Mouse (Mus musculus) ES-CJ7 (cell line): ENCODE data around the gene Arih2.
"Not testable (repeated sequence)": the region's sequence is repeated elsewhere in the genome, so short reads cannot be mapped to it uniquely, and the experiment has no call there.

ENCODE experiments used
- DNase-seq: peaks from one replicate; pipeline ENCODE4 v3.0.0; 2011; ENCODE audit warnings: low read depth, low spot score

Gene Arih2

DNA sequence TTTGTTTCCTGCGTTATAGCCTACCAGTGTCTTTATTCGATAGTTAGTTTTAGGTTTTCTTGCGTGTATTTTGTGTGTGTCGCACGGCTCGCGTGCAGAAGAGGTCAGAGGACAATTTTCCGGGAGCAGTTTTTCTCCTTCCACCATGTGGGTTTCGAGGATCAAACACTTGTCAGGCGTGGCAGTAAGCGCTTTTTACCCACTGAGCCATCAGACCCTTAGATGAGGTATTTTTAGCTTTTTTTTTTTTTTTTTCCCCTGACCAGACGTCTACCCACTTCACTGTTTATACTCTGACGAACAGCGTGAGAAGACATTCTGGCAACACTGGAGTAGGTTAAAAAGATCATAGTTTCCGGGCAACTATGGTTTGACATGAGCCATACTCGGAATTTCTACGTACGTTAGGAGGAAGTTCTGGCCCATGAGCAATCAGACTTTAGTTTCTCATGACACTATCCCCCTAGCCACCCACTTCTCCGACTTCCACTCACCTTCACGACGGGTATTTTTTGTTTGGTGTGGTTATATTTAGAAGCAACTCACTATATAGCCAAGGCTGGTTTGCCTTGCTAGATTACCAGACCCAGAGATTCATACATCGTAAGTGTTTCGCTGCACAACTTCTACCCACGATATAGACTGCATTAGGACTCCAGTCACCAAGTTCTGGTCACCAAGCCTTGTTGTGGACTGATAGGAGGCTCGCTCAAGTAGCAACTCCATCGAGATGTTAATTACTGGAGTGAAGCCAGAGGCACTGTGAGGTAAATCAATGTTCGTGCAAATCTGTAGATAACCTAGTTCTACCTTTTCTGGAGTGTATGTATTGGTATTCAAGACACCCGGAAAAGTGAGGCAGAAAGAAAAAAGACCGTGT is 615 bp upstream of the Arih2 start:
- DNase-seq: no peak

- DNase-seq: no peak
Measured at GRCm38 (mm10) chr9:108648166-108648565, 1.0 kb downstream of the Arih2 start.

GRCm38 (mm10) chr9:108639825-108640224 is 9.4 kb downstream of the Arih2 start:
- no peak for DNase-seq

- no peak for DNase-seq
Measured at GRCm38 (mm10) chr9:108635415-108635814, 13.8 kb downstream of the Arih2 start.

DNA sequence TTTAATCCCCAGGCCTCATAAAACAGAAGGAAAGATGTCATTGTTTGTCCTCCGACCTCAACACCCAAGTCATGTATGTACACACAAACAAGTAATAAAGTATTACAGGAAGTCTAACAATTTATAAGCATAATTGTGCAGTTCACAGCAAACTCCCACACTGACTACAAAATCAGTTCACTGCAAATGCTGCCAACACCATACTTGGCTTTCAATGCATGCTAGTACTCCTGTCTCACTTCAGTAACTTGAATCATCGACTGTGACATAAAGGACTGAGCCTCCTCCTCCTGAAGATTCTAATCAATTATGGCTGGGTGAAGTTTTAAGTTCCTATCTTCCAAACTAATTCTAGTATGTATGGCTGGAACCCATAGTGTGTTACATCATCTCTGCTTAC is 15.3 kb downstream of the Arih2 start:
- no peak for DNase-seq

- DNase-seq: no peak
Measured at GRCm38 (mm10) chr9:108632375-108632774, 16.8 kb downstream of the Arih2 start.

GRCm38 (mm10) chr9:108631631-108632256 is 17.4 kb downstream of the Arih2 start:
- no peak for DNase-seq

DNA sequence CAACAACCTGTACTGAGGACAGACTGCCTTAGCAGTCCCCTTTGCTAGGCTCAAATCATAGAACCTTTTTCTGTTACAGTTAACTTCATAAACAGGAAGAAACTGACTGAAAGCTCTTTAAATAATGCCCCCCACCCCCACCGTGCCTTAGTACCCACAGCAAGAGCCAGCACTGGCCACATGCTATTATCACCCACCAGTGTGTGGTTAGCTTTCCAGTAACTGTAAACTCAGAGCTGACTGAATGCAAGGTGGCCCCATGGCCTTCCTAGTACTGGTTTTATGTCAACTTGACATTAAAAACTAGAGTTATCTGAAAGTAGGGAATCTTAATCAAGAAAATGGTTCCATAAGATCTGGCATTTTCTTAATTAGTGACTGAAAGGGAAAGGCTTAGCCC is 18.5 kb downstream of the Arih2 start:
- DNase-seq: no peak

DNA sequence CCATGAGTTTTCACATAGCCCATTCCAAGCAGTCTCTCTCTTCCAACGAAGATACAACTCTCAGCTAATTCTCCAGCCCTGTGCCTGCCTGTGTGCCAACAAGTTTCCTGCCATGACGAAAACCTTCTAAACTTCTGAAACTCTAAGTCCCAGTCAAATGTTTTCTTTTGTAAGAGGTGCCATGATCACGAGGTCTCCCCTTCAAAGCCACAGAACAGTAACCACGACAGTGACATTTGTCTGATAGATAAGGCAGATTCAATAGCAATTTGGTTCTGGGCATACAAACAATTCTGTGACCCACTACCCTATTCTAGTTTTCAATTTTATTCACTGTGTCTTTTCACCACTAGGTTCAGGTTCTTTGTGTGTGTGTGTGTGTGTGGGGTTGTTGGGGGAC is 21.0 kb downstream of the Arih2 start:
- DNase-seq: no peak

DNA sequence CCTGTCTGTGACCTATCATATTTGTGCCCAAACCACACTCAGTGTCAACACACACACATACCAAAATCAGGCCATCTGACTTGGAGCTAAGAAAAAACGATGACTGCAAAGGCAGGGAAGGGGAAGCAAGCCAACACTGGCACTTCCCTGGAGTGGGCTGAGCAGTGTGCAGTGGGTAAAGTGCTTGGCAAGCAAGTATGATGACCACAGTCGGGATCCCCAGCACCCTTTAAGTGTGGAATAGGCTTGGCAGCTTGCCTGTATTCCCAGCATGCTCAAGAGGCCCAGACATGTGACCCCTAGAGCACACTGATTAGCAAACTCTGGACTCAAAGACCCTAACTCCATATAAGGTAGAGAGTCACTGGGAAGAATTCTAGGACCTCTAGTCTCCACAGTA is 22.7 kb downstream of the Arih2 start:
- DNase-seq: no peak

DNA sequence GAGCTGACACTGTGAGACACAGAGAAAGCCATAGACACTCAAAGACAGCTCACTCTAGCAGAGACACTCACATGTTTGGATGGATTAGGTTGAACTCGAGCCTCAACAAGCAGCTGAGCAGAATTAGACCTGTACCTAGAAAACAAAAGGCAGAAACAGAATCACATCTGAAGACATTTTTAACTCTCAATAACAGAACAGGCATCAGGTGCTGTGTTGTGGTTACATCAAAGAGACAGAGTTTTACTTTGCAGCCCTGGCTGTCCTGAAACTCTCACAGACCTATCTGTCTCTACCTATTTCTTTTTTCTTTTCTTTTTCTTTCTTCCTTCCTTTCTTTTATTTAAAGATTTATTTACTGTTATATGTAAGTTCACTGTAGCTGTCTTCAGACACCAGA is 31.9 kb downstream of the Arih2 start:
- DNase-seq: no peak

DNA sequence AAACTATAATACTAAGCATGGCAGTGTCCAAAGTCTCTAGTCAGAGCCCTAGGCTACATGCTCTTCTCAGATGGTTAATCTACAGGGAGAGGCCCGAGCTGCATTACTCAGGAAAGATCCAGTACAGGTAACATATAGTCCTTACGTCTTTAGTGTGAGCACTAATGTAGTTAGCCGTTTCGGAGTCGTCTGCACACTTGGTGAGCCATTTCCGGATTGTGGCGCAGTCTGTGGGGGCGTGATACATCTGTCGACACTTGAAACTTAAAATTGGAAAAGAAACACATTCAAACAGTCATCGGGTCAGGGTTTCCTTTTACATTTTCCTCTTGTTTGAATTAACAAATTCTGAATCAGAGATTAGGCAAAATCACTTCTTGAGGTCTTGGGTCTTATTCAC is 37.7 kb downstream of the Arih2 start:
- no peak for DNase-seq

GRCm38 (mm10) chr9:108608889-108609288 is 40.3 kb downstream of the Arih2 start:
- no peak for DNase-seq

GRCm38 (mm10) chr9:108607929-108608328 is 41.3 kb downstream of the Arih2 start:
- not testable (repeated sequence) for DNase-seq

- DNase-seq: no peak
Measured at GRCm38 (mm10) chr9:108601986-108602385, 47.2 kb downstream of the Arih2 start.

GRCm38 (mm10) chr9:108600011-108600410 is 49.2 kb downstream of the Arih2 start:
- no peak for DNase-seq

GRCm38 (mm10) chr9:108599021-108599566 is 50.1 kb downstream of the Arih2 start:
- no peak for DNase-seq

GRCm38 (mm10) chr9:108596998-108597764 is 52.0 kb downstream of the Arih2 start, which contains the start of gene P4htm:
P4htm (minus strand) TSS chr9:108597667.
- DNase-seq: peak; percentile 58

DNA sequence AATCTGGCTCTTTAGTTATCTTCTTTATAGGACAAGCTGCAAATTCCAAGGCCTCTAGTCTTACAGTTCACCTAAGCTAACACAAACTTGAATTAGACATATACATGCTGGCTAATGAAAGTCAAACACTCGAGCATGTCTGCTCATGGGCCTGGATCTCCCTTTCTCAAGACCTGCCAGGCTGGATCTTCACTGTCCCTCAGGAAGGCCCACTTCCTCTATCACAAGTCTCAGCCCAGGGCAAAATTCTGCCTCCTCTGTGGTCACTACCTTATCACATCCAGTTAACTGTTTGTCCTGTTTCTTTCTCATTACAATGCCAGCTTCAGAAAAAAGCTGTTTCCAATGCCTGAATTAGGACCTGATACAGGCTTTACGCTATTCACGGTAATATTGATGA is 54.8 kb downstream of the Arih2 start:
- no peak for DNase-seq

DNA sequence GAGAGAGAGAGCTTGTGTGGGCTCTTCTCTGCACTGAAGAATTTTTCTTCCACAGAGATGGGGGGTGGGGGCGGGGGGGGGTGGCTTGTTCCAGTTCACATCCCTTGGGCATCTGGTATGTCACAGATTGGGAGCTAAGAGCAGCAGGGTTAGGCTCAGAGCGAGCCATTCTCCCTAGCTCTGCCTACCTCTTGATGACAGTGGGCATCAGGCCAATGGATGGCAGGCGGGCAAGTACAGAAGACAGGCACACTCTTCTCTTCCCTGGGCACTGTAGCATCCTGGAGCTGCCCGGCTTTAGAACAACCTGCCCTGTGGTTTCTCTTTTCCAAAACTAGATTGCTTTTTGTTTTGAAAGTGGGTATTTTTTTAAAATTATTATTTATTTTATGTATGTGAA is 57.7 kb downstream of the Arih2 start:
- no peak for DNase-seq

DNA sequence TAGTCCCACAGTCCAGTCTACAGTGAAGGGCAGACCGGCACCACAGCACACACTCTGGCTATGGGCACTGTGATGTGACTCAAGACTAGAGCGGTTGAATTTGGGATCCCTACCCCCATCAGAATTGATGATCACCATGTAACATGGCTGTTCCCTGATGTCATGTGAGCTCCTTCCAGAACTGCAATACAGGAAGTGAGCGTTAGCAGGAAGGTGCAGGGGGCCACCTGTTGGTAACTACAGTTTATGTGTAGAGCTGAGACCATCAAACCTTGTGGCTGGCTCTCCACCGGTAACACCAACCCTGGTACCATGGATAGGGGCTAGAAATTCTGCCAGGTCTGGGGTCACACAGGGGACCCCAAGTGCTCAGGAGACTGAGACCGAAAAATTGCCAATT is 60.0 kb downstream of the Arih2 start:
- peak; percentile 71 for DNase-seq

- DNase-seq: peak; percentile 99
Measured at GRCm38 (mm10) chr9:108587571-108588180, 61.5 kb downstream of the Arih2 start.
